Mouse (Mus musculus): ENCODE results near the gene Ccdc82.

Ccdc82 gene

DNA sequence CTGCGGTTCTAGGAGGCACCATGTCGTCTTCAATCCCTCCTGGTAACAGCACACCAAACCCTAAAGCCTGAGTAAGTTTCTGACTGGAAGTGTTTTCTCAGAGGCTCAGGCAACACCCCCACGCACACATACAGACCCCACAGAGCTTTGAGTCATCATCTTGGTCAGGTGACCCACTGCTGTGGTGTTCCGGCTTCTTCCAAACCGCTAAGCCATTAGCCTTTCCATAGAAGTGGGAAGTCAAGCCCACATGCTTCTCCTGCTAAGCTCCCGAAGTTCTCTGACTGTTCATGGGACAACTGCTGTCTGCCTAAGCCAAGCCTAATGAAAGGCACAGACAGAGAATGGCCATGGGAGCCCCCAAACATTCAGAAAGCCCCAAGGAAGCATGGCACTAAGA is 52.4 kb downstream of the Ccdc82 start:
- no peak for DNase-seq (ENCODE audit: extremely low spot score)

DNA sequence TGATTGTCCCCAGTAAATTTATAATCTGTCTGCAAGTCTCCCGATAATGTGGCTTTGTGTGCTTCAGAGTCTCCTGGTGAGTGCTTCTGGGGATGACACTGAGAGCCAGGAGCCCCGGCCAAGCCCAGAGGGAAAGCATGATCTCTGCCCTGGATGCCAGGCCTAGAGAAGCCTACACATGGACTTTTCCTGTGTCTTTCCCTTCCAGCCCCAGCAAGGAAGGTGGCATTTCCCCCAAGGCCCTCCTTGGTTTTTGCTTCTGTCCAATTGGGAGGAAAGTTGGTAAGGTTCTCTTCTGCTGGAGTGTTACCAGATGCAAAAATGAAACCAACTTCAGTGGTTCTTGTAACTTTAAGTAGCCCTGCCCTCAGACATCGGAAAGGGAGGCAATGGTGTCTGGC is 53.3 kb downstream of the Ccdc82 start:
- no peak for DNase-seq (ENCODE audit: extremely low spot score)

DNA sequence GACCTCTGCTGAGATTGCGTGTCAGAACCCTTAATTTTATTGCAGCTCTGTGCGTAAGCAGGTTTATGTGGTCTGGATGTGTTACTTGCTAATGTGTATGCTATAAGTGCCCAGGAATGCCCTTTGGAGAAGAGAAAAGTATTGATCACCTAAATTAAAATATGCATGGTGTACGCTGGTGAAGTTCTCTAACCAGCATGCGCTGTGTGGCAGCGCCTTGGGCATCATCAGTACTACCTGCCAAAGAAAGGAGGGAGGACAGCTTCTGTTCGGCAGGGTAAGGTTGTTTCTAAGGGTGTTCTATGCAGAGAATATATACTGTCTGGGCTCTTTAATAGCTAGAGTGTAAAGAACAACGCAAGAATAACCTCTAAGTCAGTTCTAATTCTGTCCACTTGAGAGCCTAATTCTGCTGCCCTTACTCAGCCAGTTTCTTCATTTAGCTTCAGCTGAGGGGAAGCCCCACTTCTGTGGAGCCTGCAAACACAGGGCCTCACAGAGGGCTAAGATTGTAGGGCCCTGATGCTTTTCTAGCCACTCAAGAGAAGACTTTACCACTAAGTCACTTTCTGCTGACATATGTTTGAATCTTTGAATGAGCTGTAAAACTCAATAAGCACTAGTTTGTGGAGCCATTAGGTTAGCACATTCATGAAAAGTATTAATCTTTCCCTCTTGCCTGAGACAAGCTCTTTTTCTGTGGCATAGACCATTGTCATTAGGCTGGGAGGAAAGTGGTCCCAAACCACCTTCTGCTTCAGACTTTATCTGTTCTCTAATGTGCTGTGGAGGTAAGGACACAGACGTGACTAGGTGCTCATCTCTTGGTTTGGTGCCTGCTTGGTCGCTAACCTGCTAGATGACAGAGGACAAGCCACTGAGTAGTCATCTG is 54.4 kb downstream of the Ccdc82 start:
- DNase-seq (ENCODE audit: extremely low spot score) = no peak

DNA sequence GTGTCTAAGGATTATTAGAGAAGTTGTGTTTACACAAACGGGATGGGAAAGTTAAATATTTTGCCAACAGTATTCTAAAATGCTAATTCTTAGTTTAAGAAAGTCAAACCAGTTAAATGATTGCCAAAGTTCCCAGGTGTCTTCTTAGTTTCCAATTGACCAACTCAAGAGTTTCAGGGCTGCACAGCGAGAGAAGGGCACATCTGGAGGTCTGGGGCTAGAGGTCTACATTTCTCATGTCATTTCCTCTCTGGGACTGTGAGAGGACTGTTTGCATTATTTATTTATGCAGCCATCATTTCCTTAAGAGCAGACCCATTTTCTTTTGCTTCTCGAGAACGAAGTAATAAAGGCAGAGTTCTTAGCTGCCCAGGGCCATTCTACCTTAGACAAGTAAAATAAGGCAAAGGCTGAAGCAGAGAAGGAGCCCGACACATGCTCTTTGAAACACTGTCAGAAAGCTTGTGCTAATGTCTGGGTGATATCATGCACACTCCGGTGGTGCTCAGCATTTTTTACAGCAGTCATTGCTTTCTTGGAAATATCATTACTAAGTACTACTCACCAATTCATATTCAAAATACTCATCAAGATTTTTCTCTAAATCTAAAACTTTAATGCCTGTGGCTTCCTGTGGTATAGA is 55.5 kb downstream of the Ccdc82 start:
- no peak for DNase-seq (ENCODE audit: extremely low spot score)

DNA sequence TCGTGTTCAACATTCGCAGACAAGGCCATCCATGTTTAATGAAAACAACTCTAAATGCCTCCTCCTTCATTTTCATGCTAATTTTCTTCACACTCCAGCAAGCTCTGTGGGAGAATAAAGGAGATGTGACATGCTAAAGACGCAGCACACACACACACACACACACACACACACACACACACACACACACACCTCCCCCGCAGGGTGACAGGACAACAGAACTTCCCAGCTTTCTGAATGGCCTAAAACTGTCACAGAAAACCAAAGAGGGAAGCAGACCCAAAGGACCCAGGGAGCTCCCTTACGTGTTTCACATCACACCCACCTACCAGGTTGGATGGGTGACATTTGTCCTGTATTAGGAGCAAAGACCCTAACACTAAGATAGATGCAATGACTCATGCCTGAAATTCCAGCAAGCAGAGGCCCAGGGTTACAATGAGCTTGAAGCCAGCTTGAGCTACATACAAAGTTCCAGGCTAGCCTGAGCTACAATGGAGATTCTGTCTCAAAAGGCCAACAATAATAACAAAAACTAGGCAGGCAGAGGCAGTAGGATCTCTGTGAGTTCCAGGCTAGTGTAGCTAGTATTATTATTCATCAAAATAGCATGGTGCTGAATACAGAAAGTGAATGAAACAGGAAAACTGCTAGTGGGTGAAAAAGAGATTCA is 56.5 kb downstream of the Ccdc82 start:
- DNase-seq (ENCODE audit: extremely low spot score) = no peak

DNA sequence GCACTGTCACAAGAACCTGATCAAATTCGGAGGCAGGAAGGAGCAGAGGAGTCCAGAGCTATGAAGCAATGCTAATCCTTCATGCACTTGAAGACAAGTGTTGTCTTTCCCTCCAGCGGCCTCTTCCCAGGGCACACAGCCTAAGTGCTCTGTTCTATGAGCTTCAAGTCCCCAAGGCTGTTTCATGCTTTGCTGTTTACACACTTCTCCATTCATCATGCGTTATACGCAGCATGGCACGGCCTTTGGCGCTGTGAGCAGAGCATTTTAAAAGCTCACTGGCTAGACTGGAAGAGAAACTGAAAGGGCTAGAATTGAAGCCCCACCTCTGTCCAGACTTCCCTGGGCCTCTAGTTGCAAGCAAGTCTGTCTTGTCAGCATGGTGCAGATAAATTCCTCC is 57.2 kb downstream of the Ccdc82 start:
- no peak for DNase-seq (ENCODE audit: extremely low spot score)

DNA sequence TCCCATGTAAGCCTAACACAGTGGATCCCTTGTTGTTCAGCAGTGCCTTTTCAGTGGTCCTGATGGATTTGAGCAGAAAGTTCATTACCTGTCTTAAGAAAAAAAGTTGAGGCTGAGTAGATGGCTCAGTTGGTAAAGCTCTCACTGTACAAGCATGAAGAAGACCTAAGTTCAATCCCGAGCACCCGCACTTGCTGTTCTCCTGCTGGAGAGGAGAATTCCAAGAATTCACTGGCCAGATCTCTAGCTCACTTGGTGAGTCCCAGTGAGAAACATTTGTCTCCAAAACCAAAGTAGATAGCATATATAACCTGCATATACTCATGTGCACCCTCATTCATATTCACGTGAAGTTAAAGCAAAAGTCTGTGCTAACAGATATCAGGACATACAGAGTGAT is 59.7 kb downstream of the Ccdc82 start:
- no peak for DNase-seq (ENCODE audit: extremely low spot score)

DNA sequence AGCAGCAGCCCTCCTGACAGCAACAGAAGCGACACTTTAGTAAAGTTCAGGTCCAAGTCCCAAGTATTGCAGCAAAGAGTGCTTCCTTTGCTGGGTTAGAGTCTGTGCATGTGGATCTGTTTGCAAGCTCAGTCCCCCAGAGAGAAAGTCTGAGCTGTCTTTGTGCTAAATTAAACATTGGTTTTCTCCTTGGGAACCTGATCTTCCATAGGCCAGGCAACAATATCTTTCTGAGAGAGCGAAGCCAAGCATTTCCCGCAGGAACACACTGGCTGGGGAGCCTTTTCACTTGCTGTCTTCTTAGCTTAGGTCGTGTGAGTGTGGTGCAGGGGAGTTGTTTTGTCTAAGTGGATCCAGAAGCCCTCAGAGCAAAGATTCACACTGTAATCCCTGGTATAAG is 60.5 kb downstream of the Ccdc82 start:
- DNase-seq (ENCODE audit: extremely low spot score) = no peak

DNA sequence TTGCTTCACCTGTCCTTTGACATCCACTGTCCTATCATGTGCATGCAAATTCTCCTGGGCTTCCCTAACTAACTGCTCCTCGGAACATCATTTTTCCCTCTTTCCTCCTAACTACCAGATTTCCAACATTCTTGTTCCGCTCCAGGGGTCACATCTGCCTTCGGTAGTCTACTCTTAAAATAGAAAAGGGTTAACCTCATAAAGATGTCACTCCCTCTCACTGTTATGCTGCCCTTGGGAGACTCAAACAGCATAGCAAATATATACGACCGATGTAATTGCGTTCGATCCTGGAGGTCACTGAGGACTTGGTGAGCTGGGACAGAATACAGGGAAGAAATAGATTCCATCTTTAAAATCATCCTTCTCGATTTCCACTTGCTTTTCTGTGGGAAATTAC is 62.0 kb downstream of the Ccdc82 start:
- no peak for DNase-seq (ENCODE audit: extremely low spot score)

DNA sequence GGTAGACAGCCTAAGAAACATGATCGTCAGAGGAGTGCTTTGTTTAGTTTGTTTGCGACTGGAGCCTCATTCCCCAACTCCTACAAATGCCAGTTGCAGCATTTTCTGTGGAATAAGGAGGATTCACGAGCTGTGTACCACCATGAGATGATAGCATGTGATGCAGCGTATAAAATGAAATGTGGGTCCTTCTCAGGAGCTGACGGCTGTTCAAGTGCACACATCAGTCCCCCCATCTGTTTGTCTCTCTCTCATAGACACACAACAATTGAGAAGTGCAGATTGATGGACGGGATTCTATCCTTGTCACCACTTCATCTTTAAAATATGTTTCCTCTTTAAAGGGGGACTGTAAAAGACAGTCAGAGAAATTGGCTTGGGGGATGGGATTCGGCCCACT is 63.1 kb downstream of the Ccdc82 start:
- DNase-seq (ENCODE audit: extremely low spot score) = no peak

DNA sequence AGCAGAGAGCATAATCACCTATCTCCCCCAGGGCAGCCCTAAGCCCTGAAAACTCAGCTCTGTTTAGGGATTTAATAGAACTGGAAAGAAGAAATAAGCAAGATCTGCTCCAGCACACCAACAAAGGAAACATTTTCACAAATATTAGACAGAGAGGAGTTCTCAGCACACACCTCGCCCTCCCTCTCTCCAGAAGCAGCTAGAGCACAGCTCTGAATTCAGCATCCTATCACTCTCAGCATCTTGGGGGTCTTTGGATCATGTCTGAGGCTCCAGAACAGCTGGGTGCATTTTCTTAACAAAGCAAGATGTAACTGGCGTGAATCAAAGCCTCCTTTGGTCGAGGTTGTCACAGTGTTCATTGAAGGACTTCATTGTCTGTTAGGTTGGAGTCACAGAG is 63.5 kb downstream of the Ccdc82 start:
- DNase-seq (ENCODE audit: extremely low spot score) = no peak

DNA sequence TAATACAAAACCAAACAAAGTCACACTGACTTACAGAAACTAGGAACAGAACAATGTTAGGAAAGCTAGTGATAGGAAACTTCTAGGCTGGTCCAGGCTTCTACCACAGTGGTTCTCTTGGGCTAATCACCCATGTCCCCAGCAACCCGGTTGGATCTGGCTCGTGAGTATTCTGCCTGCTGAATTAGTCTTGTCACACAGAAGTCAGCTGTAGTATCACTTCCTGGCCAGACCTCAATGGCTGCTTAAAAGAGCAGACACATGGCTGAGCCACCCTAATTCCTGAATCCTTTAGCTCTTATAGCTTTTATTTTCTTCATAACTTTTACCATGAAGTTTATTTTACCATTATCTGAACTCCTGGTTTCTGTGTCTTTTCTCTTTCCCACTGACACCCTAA is 64.3 kb downstream of the Ccdc82 start:
- no peak for DNase-seq (ENCODE audit: extremely low spot score)

DNA sequence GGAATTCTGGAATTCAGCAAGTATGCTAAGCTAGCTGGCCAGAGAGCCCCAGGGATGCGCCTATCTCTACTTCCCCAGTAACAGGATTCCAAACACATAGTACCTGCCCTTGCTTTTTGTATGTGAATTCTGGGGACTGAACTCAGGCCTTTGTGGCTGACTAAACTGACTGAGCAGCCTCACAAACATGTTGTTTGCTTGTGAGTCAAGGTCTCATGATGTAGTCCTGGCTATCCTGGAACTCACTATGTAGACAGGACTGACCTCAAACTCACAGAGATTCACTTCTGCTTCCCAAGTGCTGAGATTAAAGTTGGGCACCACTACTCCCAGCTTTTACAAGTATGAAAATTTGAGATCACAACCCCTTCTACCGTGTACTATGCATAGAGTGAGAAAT is 67.2 kb downstream of the Ccdc82 start:
- DNase-seq (ENCODE audit: extremely low spot score) = no peak

DNA sequence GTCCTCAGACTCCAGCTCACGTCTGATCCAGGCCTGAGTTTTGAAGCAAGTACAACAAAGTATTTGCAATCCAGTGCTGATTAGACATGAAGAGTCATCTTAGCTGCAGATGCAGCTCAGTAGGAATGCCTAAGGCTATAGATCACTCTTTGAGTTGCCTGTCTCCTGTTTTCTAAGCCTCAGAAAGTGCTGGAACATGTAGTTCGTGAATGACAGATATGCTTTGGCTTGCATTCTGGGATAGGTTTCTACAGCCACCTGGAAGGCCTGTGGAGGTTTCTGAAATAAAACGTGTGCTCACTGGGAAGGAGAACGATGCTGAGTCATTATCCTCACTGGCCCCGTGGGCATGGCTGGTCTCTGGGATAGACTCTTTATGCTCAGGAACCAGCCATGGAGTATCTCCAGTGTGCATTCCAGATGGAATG is 67.8 kb downstream of the Ccdc82 start:
- no peak for DNase-seq (ENCODE audit: extremely low spot score)

DNA sequence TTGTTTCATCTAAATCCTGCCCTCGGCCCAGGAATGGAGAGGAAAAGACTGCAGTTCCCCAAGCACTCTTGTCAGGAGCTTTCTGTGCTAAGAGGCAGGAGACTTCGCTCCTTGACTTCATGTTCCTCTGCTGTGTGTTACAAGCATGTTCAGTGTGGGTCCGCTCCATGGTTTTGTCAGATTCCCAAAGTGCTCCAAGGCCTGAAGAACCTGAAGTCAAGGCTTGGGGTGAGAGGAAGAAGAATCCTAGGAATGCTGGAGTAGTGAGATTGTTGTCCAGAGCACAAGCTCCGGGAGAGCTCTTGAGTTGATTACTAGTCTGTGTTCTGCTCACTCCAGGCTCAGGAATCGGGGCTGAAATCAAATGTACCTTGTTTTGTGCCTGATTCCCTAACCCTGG is 68.6 kb downstream of the Ccdc82 start:
- no peak for DNase-seq (ENCODE audit: extremely low spot score)

DNA sequence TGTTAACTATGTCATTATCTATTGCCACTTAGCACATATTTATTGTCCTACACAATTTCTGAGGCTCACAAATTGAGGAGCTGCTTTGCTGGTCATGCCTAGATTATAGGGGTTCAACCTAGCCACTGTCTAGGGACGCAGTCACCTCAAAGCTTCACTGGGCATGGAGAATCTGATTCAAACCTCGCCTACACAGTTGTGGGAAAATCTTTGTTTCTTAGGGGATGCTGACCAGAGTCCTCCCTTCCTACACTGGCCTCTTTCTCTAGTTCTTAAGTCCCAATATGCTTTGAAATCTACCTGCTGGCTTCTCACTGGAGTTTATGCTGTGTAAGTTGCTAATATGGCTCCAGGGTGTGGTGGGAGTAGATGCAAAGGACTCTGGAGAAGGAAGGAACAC is 72.8 kb downstream of the Ccdc82 start:
- DNase-seq (ENCODE audit: extremely low spot score) = no peak

DNA sequence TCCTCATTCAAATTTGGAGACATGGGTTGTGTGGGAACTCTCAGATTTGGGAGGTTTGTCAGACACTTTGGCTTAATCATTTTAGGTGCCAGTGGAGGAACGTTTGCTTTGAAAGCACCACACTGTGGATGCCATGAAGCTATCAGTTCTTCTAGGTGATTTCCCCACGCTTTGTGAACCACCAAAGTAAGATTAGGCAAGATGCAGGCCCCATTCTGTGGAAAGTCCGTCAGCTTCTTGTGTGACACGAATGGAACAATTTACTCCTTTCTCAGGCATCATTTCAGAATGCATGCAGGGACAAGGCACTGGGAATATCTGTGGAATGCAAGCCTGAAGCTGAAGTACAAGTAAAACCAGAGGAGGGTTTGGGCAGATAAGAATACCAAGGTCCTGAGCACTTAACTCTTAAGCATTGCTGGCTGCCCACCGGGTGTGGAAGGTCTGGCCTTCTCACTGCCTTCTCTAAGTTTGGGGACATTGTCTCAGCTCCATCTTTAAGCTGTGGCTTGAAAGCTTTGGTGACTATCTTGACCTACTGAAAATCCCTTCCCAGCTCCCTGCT is 74.1 kb downstream of the Ccdc82 start:
- no peak for DNase-seq (ENCODE audit: extremely low spot score)

DNA sequence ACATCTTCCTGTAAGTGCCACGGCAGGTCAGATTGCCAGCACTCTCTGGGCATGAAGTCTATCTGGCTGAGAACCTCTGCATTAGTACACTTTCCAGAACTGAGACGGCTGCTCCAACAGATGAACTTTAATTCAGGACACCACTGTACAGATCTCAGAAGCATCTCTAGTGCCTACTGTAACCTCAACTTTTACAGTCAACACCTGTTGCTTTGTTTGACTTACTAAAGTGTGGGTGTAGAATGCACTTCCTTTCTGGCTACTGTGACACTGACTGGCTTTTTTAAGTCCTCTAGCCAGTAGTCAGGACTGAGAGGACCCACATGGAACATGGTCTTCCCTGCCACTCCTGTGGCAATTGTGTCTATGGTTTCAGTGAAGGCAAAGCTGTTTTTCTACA is 76.3 kb downstream of the Ccdc82 start:
- DNase-seq (ENCODE audit: extremely low spot score) = no peak

DNA sequence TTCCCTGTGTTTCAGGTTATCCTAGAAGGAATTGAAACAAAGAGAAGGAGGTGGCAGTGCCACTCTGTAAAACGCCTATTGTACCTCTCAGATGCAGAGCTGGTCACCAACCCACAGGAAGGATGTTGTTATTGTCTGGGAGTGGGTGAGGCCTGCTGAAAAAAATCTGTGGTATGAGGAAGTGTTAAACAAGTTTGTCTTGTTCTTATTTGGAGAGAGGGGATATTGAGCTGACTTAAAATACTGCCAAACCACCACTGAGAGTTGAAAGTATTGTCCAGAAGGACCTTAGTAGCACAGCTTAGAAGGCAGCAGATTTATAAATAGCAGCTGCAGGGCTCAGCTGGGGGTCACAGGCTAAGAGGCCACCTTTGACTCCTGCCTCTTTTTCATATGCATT is 76.9 kb downstream of the Ccdc82 start:
- DNase-seq (ENCODE audit: extremely low spot score) = no peak

Measured in embryo, embryonic 9.5 days (tissue).